Mouse (Mus musculus): Measurements from ENCODE around the gene Bbs2.

DNA sequence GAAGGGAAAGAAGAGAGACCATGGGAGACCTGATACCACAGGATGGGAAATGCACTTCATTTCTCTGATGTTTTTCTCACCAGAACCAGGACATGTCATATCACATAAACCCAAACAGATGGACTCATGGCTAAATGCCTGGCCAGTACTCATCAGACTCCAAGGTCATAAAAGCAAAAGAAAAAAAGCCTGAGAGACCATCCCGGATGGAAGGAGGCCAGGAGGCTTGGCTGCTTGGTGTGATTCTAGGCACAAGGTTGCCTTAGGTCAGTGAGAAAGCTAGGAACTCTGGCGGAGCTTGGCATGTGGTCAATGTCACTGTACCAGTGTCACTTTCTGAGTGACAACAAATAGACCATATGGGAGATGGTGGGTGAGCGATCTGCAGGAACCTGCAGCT is 9.1 kb upstream of the Bbs2 start:
- TF ChIP-seq CTCF (IDR thresholded peaks at IDR 0.05; ENCODE audit: low read depth) = no peak
- TF ChIP-seq EP300 (IDR thresholded peaks at IDR 0.05; ENCODE audit: low read depth) = no peak

Data from liver, embryonic 14.5 days (tissue).